Mouse (Mus musculus) induced T-regulatory cell, adult 2 months (primary cell): Measurements from ENCODE around the gene Wasf2.
"Not testable (repeated sequence)": the region's sequence is repeated elsewhere in the genome, so short reads cannot be mapped to it uniquely, and the experiment has no call there.

Source experiments
- DNase-seq: peaks from one replicate; pipeline ENCODE4 v3.0.0-alpha.2; 2012; ENCODE audit warnings: low read depth

The Wasf2 gene

GRCm38 (mm10) chr4:133096671-133097070 lies 33.6 kb upstream of the Wasf2 start:
- not testable (repeated sequence) for DNase-seq

- no peak for DNase-seq
Observed at GRCm38 (mm10) chr4:133101751-133102150, 28.6 kb upstream of the Wasf2 start.

GRCm38 (mm10) chr4:133103525-133104193 lies 26.6 kb upstream of the Wasf2 start:
- no peak for DNase-seq

GRCm38 (mm10) chr4:133104194-133104569 lies 26.1 kb upstream of the Wasf2 start:
- no peak for DNase-seq

- no peak for DNase-seq
Observed at GRCm38 (mm10) chr4:133106691-133107090, 23.6 kb upstream of the Wasf2 start.

GRCm38 (mm10) chr4:133107788-133108281 lies 22.5 kb upstream of the Wasf2 start:
- DNase-seq: no peak

- no peak for DNase-seq
Observed at GRCm38 (mm10) chr4:133108481-133109334, 21.6 kb upstream of the Wasf2 start.

GRCm38 (mm10) chr4:133109335-133109801 lies 20.9 kb upstream of the Wasf2 start:
- no peak for DNase-seq

GRCm38 (mm10) chr4:133112175-133112838 lies 18.0 kb upstream of the Wasf2 start:
- no peak for DNase-seq

GRCm38 (mm10) chr4:133113351-133113882 lies 16.9 kb upstream of the Wasf2 start:
- DNase-seq: no peak

GRCm38 (mm10) chr4:133114762-133115161 lies 15.5 kb upstream of the Wasf2 start:
- no peak for DNase-seq

- DNase-seq: no peak
Observed at GRCm38 (mm10) chr4:133115721-133116429, 14.4 kb upstream of the Wasf2 start.

- DNase-seq: no peak
Observed at GRCm38 (mm10) chr4:133116756-133117470, 13.4 kb upstream of the Wasf2 start.

- peak; percentile 72 for DNase-seq
Observed at GRCm38 (mm10) chr4:133117556-133118411, 12.5 kb upstream of the Wasf2 start.

GRCm38 (mm10) chr4:133118775-133119375 lies 11.4 kb upstream of the Wasf2 start:
- no peak for DNase-seq

- no peak for DNase-seq
Observed at GRCm38 (mm10) chr4:133119579-133119978, 10.7 kb upstream of the Wasf2 start.

GRCm38 (mm10) chr4:133120833-133121321 lies 9.4 kb upstream of the Wasf2 start:
- no peak for DNase-seq

GRCm38 (mm10) chr4:133121416-133121815 lies 8.9 kb upstream of the Wasf2 start:
- DNase-seq: no peak

- DNase-seq: peak; percentile 47
Observed at GRCm38 (mm10) chr4:133121974-133122637, 8.2 kb upstream of the Wasf2 start.
